In genomic region chr4:126850778-126851080, GRCm38 (mm10) we compare ENCODE assay signal across 21 mouse cellular contexts.
DNase-seq lines count a peak whose midpoint lies in the region; ATAC-seq and TF ChIP-seq lines count a peak whose summit lies in the region.
"Had no signal": no experiment of that assay in that cellular context is flagged by ENCODE, and none has a peak within 500 bp of the region (broad histone marks: within the 10 kb centered on the region; RNA-seq: fewer than 3 reads in every experiment).

No protein-coding gene starts in this region.

- H3K9ac ChIP-seq in heart, embryonic 12.5 days: no peak overlapping the region; the same call in 1 of the 2 replicates
- H3K9ac ChIP-seq in kidney, embryonic 15.5 days: 0 out of 2 replicates have a peak overlapping the region, but pooled peaks have one; percentile 3
- H3K9ac ChIP-seq: liver, embryonic 12.5 days; lung, embryonic 14.5 days had no signal

- TF ChIP-seq POLR2A in testis, adult 2 months (IDR thresholded peaks at IDR 0.05; ENCODE audit: control insufficient read depth, low read depth, low read length): no peak

- no peak for TF ChIP-seq CTCF in testis, adult 2 months (IDR thresholded peaks at IDR 0.05; ENCODE audit: control insufficient read depth, insufficient read depth, insufficient replicate concordance, low read depth, low read length)

- peaks cover 28% of the 10 kb centered on the region for H3K4me1 ChIP-seq in heart, embryonic 12.5 days (replicated peaks)
- H3K4me1 ChIP-seq in kidney, embryonic 15.5 days: peaks cover 9% of the 10 kb centered on the region
- no peaks in the 10 kb centered on the region for H3K4me1 ChIP-seq in testis, adult 2 months (ENCODE audit: control insufficient read depth, insufficient read depth, low read length)
- H3K4me1 ChIP-seq: liver, embryonic 12.5 days had no signal

- H3K27me3 ChIP-seq in heart, embryonic 12.5 days (replicated peaks): no peaks in the 10 kb centered on the region
- no peaks in the 10 kb centered on the region for H3K27me3 ChIP-seq in kidney, embryonic 15.5 days
- no peaks in the 10 kb centered on the region for H3K27me3 ChIP-seq in testis, adult 2 months (ENCODE audit: control insufficient read depth, insufficient read depth, low read length)
- H3K27me3 ChIP-seq: liver, embryonic 12.5 days had no signal

- H3K9me3 ChIP-seq in heart, embryonic 12.5 days (replicated peaks): no peaks in the 10 kb centered on the region
- no peaks in the 10 kb centered on the region for H3K9me3 ChIP-seq in kidney, embryonic 15.5 days (replicated peaks)
- H3K9me3 ChIP-seq: liver, embryonic 12.5 days had no signal

- peak overlapping the region; percentile 85 for H3K27ac ChIP-seq in heart, embryonic 12.5 days (ENCODE audit: poor library complexity, severe bottlenecking)
- peak overlapping the region; percentile 79 for H3K27ac ChIP-seq in kidney, embryonic 15.5 days
- H3K27ac ChIP-seq in testis, adult 2 months (ENCODE audit: control insufficient read depth, insufficient read depth, low read depth, low read length): peak overlapping the region; percentile 25
- H3K27ac ChIP-seq: left cerebral cortex, adult 2 months; liver, embryonic 12.5 days had no signal

- no peak overlapping the region for H3K4me3 ChIP-seq in heart, embryonic 12.5 days
- H3K4me3 ChIP-seq in kidney, embryonic 15.5 days (replicated peaks): no peak overlapping the region
- H3K4me3 ChIP-seq in testis, adult 2 months (ENCODE audit: control insufficient read depth, low read depth, low read length): peak overlapping the region; percentile 74
- H3K4me3 ChIP-seq: left cerebral cortex, adult 2 months; liver, embryonic 12.5 days had no signal

- peaks cover 63% of the 10 kb centered on the region for H3K36me3 ChIP-seq in heart, embryonic 12.5 days
- H3K36me3 ChIP-seq in kidney, embryonic 15.5 days: peaks cover 69% of the 10 kb centered on the region
- H3K36me3 ChIP-seq in testis, adult 2 months (ENCODE audit: control insufficient read depth, insufficient read depth, low read length): peaks cover 4% of the 10 kb centered on the region

- H3K4me2 ChIP-seq in heart, embryonic 12.5 days: no peak overlapping the region
- no peak overlapping the region for H3K4me2 ChIP-seq in kidney, embryonic 15.5 days
- H3K4me2 ChIP-seq: liver, embryonic 12.5 days; lung, embryonic 14.5 days had no signal

- ATAC-seq in heart, embryonic 12.5 days (ENCODE audit: insufficient number of reproducible peaks, low FRiP score): no peak
- ATAC-seq in kidney, embryonic 15.5 days (replicated peaks; ENCODE audit: low FRiP score): no peak
- ATAC-seq: forebrain, embryonic 14.5 days; hindbrain, embryonic 16.5 days; intestine, embryonic 16.5 days; liver, embryonic 12.5 days had no signal

- DNase-seq in heart, adult 11 months: no peak
- DNase-seq in kidney, postnatal 25 days: no peak
- no peak for DNase-seq in testis, postnatal 14 days (ENCODE audit: low spot score)
- DNase-seq in urinary bladder, postnatal 14 days (ENCODE audit: low spot score): no peak
- DNase-seq: B cell, adult 2 months; cerebellum, adult 9-10 months; gastrocnemius, postnatal 10 days; kidney, postnatal 4 days; layer of hippocampus, adult 9-11 months; lung, embryonic 14.5 days; lung, postnatal 36 days; right cerebral cortex, postnatal 4 days; thymus, postnatal 4 days had no signal

- WGBS in heart, embryonic 12.5 days: 43% methylated on average over 4 of the region's 4 CpGs
- 33% methylated on average over 4 of the region's 4 CpGs for WGBS in kidney, embryonic 15.5 days

Comparison
In these comparisons a context has a peak if more than half of its experiments do, and no peak if none do; other contexts are left out.
1. H3K27ac ChIP-seq: peak in every context shown above with its lines; median percentile 85 in heart, embryonic 12.5 days; 79 in kidney, embryonic 15.5 days; 25 in testis, adult 2 months.